Mouse (Mus musculus): Measurements from ENCODE around the gene Ptprm. TPM values are rescaled to one million over a fixed set of nuclear protein-coding genes. Genes with fewer than 3 reads are reported as not detected.

Gene Ptprm
- polyA plus RNA-seq, 1 experiment from 2014 or later, result 5.4 TPM

GRCm38 (mm10) chr17:67351423-67351822 lies 2.8 kb downstream of the Ptprm start:
- no peak overlapping the region for H3K9ac ChIP-seq (ENCODE audit: low read depth, low read length)
- no peak overlapping the region for H3K27ac ChIP-seq (ENCODE audit: low read depth, low read length)
- no peak for ATAC-seq
- no peaks in the 10 kb centered on the region for H3K4me1 ChIP-seq (replicated peaks; ENCODE audit: control insufficient read depth, insufficient read depth, low read length)
- WGBS, result 31% methylated on average over 5 of the region's 5 CpGs
- peaks cover 39% of the 10 kb centered on the region for H3K27me3 ChIP-seq (replicated peaks; ENCODE audit: control insufficient read depth, insufficient read depth, low read length)
- no peak for TF ChIP-seq CTCF (IDR thresholded peaks at IDR 0.05; ENCODE audit: low read depth)
- no peaks in the 10 kb centered on the region; the same call in 1 of the 2 replicates for H3K36me3 ChIP-seq (ENCODE audit: control insufficient read depth, insufficient read depth)
- H3K4me3 ChIP-seq (ENCODE audit: low read depth, low read length), result no peak overlapping the region
- H3K9me3 ChIP-seq (ENCODE audit: control insufficient read depth), result no peaks in the 10 kb centered on the region
- peak overlapping the region; percentile 95 for H3K4me2 ChIP-seq (replicated peaks; ENCODE audit: low read depth)

- ATAC-seq, result no peak
- WGBS, result 68% methylated on average over 7 of the region's 7 CpGs
- Histone ChIP-seq H3K27ac (ENCODE audit: low read depth, low read length) (no peak overlapping the region), H3K9me3 (ENCODE audit: control insufficient read depth) (no peaks in the 10 kb centered on the region), H3K4me1 (replicated peaks; ENCODE audit: control insufficient read depth, insufficient read depth, low read length) (no peaks in the 10 kb centered on the region), H3K27me3 (replicated peaks; ENCODE audit: control insufficient read depth, insufficient read depth, low read length) (peaks cover 32% of the 10 kb centered on the region), H3K4me3 (ENCODE audit: low read depth, low read length) (no peak overlapping the region), H3K36me3 (ENCODE audit: control insufficient read depth, insufficient read depth) (no peaks in the 10 kb centered on the region; the same call in 1 of the 2 replicates), H3K9ac (ENCODE audit: low read depth, low read length) (no peak overlapping the region), H3K4me2 (replicated peaks; ENCODE audit: low read depth) (no peak overlapping the region)
- no peak for TF ChIP-seq CTCF (IDR thresholded peaks at IDR 0.05; ENCODE audit: low read depth)
Observed at GRCm38 (mm10) chr17:67350536-67350935, 3.7 kb downstream of the Ptprm start.

- Histone ChIP-seq H3K36me3 (ENCODE audit: control insufficient read depth, insufficient read depth) (no peaks in the 10 kb centered on the region; the same call in 1 of the 2 replicates), H3K4me1 (replicated peaks; ENCODE audit: control insufficient read depth, insufficient read depth, low read length) (no peaks in the 10 kb centered on the region), H3K4me2 (replicated peaks; ENCODE audit: low read depth) (no peak overlapping the region), H3K27me3 (replicated peaks; ENCODE audit: control insufficient read depth, insufficient read depth, low read length) (peaks cover 25% of the 10 kb centered on the region), H3K9ac (ENCODE audit: low read depth, low read length) (no peak overlapping the region), H3K9me3 (ENCODE audit: control insufficient read depth) (no peaks in the 10 kb centered on the region), H3K27ac (ENCODE audit: low read depth, low read length) (no peak overlapping the region), H3K4me3 (ENCODE audit: low read depth, low read length) (no peak overlapping the region)
- peak; percentile 42 for TF ChIP-seq CTCF (IDR thresholded peaks at IDR 0.05; ENCODE audit: low read depth)
- WGBS, result 93% methylated on average over 8 of the region's 8 CpGs
- no peak for ATAC-seq
Observed at GRCm38 (mm10) chr17:67349594-67349993, 4.7 kb downstream of the Ptprm start.

GRCm38 (mm10) chr17:67346921-67347320 lies 7.3 kb downstream of the Ptprm start:
- 75% methylated on average over 10 of the region's 10 CpGs for WGBS
- no peak overlapping the region for H3K9ac ChIP-seq (ENCODE audit: low read depth, low read length)
- no peak for ATAC-seq
- 0 out of 2 replicates have a peak, but pooled peaks cover 6% of the 10 kb centered on the region for H3K27me3 ChIP-seq (replicated peaks; ENCODE audit: control insufficient read depth, insufficient read depth, low read length)
- H3K4me3 ChIP-seq (ENCODE audit: low read depth, low read length), result no peak overlapping the region
- no peaks in the 10 kb centered on the region for H3K9me3 ChIP-seq (ENCODE audit: control insufficient read depth)
- no peak overlapping the region for H3K4me2 ChIP-seq (replicated peaks; ENCODE audit: low read depth)
- H3K4me1 ChIP-seq (replicated peaks; ENCODE audit: control insufficient read depth, insufficient read depth, low read length), result no peaks in the 10 kb centered on the region
- no peaks in the 10 kb centered on the region for H3K36me3 ChIP-seq (ENCODE audit: control insufficient read depth, insufficient read depth)
- H3K27ac ChIP-seq (ENCODE audit: low read depth, low read length), result no peak overlapping the region
- no peak for TF ChIP-seq CTCF (IDR thresholded peaks at IDR 0.05; ENCODE audit: low read depth)

GRCm38 (mm10) chr17:67345157-67345556 lies 9.1 kb downstream of the Ptprm start:
- no peak overlapping the region for H3K27ac ChIP-seq (ENCODE audit: low read depth, low read length)
- WGBS, result 86% methylated on average over 8 of the region's 8 CpGs
- no peak overlapping the region for H3K4me2 ChIP-seq (replicated peaks; ENCODE audit: low read depth)
- no peaks in the 10 kb centered on the region for H3K36me3 ChIP-seq (ENCODE audit: control insufficient read depth, insufficient read depth)
- no peak overlapping the region for H3K9ac ChIP-seq (ENCODE audit: low read depth, low read length)
- ATAC-seq, result no peak
- H3K27me3 ChIP-seq (replicated peaks; ENCODE audit: control insufficient read depth, insufficient read depth, low read length), result no peaks in the 10 kb centered on the region
- H3K4me3 ChIP-seq (ENCODE audit: low read depth, low read length), result no peak overlapping the region
- H3K4me1 ChIP-seq (replicated peaks; ENCODE audit: control insufficient read depth, insufficient read depth, low read length), result no peaks in the 10 kb centered on the region
- no peak for TF ChIP-seq CTCF (IDR thresholded peaks at IDR 0.05; ENCODE audit: low read depth)
- no peaks in the 10 kb centered on the region for H3K9me3 ChIP-seq (ENCODE audit: control insufficient read depth)

GRCm38 (mm10) chr17:67343471-67343870 lies 10.8 kb downstream of the Ptprm start:
- H3K4me1 ChIP-seq (replicated peaks; ENCODE audit: control insufficient read depth, insufficient read depth, low read length), result no peaks in the 10 kb centered on the region
- H3K27ac ChIP-seq (ENCODE audit: low read depth, low read length), result no peak overlapping the region
- no peaks in the 10 kb centered on the region for H3K9me3 ChIP-seq (ENCODE audit: control insufficient read depth)
- TF ChIP-seq CTCF (IDR thresholded peaks at IDR 0.05; ENCODE audit: low read depth), result no peak
- H3K36me3 ChIP-seq (ENCODE audit: control insufficient read depth, insufficient read depth), result no peaks in the 10 kb centered on the region
- 68% methylated on average over 2 of the region's 2 CpGs for WGBS
- ATAC-seq, result no peak
- H3K4me2 ChIP-seq (replicated peaks; ENCODE audit: low read depth), result no peak overlapping the region
- H3K4me3 ChIP-seq (ENCODE audit: low read depth, low read length), result no peak overlapping the region
- no peaks in the 10 kb centered on the region for H3K27me3 ChIP-seq (replicated peaks; ENCODE audit: control insufficient read depth, insufficient read depth, low read length)
- H3K9ac ChIP-seq (ENCODE audit: low read depth, low read length), result no peak overlapping the region

GRCm38 (mm10) chr17:67343006-67343405 lies 11.3 kb downstream of the Ptprm start:
- no peak overlapping the region for H3K9ac ChIP-seq (ENCODE audit: low read depth, low read length)
- no peaks in the 10 kb centered on the region for H3K36me3 ChIP-seq (ENCODE audit: control insufficient read depth, insufficient read depth)
- no peak for ATAC-seq
- no peak overlapping the region for H3K4me2 ChIP-seq (replicated peaks; ENCODE audit: low read depth)
- no peaks in the 10 kb centered on the region for H3K27me3 ChIP-seq (replicated peaks; ENCODE audit: control insufficient read depth, insufficient read depth, low read length)
- H3K4me3 ChIP-seq (ENCODE audit: low read depth, low read length), result no peak overlapping the region
- no peak for TF ChIP-seq CTCF (IDR thresholded peaks at IDR 0.05; ENCODE audit: low read depth)
- H3K27ac ChIP-seq (ENCODE audit: low read depth, low read length), result no peak overlapping the region
- no peaks in the 10 kb centered on the region for H3K4me1 ChIP-seq (replicated peaks; ENCODE audit: control insufficient read depth, insufficient read depth, low read length)
- H3K9me3 ChIP-seq (ENCODE audit: control insufficient read depth), result no peaks in the 10 kb centered on the region
- 89% methylated on average over 6 of the region's 6 CpGs for WGBS
